Mouse (Mus musculus) yolk sac, embryonic 10.5 days (tissue): ENCODE results near the gene Itga7.
"Not testable (repeated sequence)": the region's sequence is repeated elsewhere in the genome, so short reads cannot be mapped to it uniquely, and the experiment has no call there.

Experiments used
- DNase-seq: peaks from one replicate; pipeline ENCODE4 v3.0.0-alpha.2; 2017; ENCODE audit warnings: low spot score

The Itga7 gene

GRCm38 (mm10) chr10:128989131-128989530 is 55.5 kb downstream of the Itga7 start, which contains the start of gene Olfr9:
Gene Olfr9 (plus strand): TSS chr10:128989431.
- DNase-seq, result not testable (repeated sequence)

GRCm38 (mm10) chr10:128990129-128990850 is 56.7 kb downstream of the Itga7 start:
- not testable (repeated sequence) for DNase-seq

DNA sequence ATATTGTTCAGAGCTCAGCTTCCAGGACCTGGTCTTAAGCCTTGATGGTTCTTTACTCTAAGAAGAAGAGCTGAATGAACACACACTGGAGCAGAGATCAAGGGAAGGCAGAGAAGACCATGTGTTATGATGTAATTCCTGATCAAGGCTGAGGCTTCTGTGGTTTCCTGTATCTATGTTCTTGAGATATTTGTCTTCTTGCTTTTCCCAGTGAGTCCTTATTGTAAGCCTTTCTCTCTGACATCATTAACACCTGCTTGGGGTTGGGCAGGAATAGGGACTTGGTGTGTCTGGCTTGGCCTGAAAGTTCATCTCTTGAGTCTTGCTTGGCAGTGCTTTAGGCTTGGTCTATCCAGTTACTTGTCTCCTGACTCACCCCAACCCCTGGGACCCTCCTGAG is 57.4 kb downstream of the Itga7 start:
- no peak for DNase-seq

DNA sequence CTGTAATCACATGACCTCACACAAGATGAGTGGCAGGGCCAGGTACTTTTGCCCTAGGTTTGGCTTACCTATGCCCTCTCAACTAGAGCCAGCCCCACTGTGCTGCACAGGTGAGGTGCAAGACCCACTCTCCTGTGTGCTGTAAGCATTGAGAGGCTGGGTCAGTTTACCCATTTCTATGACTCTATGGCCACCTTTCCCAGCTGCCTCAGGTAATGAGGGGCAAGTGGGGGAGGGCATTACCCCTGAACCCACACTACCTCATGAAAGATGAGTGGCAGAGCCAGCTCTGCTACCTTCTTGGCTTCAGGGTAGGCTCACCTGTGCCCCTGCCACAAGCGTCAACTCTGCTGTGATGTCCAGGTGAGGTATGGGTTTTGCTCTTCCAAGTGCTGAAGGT is 62.2 kb downstream of the Itga7 start:
- no peak for DNase-seq

DNA sequence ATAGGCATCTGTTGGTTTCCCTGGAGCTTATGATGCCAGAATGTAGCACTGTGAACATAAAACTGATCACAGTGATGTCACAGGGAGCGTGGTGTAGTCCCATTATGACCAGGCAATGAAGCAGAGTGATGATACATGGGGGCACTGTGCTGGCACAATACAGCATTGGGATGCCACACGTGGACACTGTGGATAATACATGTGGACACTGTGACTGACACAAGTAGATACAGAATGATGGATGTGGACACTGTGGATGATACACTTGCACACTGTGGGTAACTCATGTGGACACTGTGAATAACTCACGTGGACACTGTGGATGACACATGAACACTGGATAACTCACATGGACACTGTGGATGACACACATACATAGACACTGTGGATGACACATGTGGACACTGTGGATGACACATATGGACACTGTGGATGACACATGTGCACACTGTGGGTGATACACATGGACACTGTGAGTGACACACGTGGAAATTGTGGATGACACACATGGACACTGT is 63.0 kb downstream of the Itga7 start:
- DNase-seq, result no peak

DNA sequence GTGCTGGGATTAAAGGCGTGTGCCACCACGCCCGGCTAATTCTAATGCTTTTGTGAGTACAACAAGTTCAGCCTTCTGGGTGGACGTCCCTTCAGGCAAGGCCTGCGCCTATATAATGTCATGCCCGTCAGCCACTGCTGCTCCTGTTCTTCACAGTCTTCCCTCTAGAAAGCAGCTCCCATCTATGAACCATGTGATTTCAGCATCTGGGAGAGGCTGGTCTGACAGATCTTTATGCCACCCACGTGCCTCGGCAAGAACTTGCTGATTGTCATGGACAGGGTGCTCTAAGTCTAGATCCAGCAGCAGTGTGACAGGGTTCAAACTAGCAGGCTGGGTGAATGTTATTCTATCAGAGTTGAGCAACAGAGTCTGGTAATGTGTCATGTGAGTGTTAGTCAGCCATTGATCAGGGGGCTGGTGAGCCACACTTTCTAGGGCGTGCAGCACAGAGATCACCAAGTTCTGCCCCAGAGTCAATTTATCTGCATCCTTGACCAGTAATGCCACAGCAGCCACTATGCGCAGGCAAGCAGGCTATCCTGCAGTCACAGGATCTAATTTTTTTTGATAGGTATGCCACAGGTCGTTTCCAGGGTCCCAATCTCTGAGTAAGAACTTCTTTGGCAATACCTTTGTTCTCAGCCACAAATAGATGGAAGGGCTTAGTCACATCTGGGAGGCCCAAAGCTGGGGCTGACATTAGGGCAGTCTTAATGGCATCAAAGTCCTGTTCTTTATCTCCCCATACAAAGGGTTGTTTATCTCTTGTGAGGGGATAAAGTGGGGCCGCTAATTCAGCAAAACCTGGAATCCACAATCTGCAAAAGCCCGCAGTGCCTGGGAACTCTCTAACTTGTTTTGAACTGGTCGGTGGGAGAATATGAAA is 70.7 kb downstream of the Itga7 start:
- peak; percentile 39 for DNase-seq
